Mouse (Mus musculus): ENCODE data around the gene Tubgcp6. TPM values are rescaled to one million over a fixed set of nuclear protein-coding genes. Genes with fewer than 3 reads are reported as not detected.

Gene Tubgcp6
- total RNA-seq (2014; fragmentation: Nextera tagmentation) (23.4 and 29.2 TPM in 2 replicates), total RNA-seq (2017) (12.6 and 20.2 TPM in 2 replicates)

DNA sequence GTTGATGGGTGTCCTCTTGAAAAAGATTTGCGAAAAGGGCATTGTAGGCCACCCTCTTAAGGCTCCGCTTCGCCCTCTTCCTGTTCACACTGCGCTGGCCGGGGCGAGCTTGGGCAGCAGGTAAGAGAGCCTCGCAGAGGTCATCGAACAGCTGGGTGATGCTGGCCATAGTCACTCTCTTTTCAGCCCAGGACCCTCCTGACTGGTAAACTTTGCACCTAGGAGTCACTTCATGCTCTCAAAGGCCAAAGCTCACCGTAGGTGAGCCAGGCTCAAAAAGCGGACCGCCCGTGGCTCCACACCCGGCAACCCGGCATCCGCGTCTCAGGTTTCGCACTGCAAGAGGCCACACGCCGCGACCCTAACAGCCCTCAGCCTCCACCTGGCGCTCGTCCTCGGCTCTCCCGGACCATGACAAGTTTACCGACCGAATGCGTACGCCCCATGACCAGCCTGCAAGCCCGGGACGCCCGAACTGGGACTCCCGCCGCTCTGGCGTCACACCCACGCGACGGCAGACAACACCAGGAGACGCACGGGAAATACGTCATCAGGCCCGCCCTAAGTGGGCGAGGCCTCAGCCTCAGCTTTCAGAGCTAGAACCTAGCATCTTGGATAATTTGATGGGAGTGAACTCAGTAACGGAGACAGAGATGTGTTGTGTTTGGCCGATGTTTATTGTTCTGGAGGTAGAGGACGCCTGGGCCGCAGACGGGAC lies at the start of gene Tubgcp6:
Tubgcp6 (minus strand) TSS at position 464 of the 718 bp plus-strand sequence.
- ATAC-seq (replicated peaks; ENCODE audit: poor library complexity, severe bottlenecking), result peak; percentile 96

GRCm38 (mm10) chr15:89172276-89172935 lies 49.5 kb upstream of the Tubgcp6 start:
- ATAC-seq (replicated peaks; ENCODE audit: poor library complexity, severe bottlenecking), result peak; percentile 45

GRCm38 (mm10) chr15:89171526-89172051 lies 48.7 kb upstream of the Tubgcp6 start:
- peak; percentile 28 for ATAC-seq (replicated peaks; ENCODE audit: poor library complexity, severe bottlenecking)

- ATAC-seq (replicated peaks; ENCODE audit: poor library complexity, severe bottlenecking), result peak; percentile 17; the same call in 1 of the 2 replicates
Observed at GRCm38 (mm10) chr15:89170102-89170501, 47.2 kb upstream of the Tubgcp6 start.

DNA sequence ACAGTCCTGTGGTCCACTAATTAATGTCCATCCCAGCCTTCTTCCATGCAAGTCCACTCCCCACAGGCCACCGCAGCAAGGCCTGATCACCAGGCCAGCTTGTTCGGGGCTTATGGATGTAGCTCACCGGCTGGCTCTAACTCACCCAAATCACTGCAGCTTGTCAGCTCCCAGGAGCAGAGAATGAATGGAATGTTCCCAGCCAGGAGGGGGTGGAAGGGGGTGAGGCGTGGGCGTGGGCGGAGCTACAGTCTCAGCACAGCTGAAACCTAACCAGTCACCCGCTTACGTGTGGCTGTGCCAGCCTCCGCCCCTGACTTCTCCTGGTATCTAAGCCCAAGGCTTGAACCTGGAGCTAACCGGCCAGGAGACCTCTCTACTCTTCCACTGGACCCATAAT lies 46.5 kb upstream of the Tubgcp6 start:
- ATAC-seq (replicated peaks; ENCODE audit: poor library complexity, severe bottlenecking), result no peak

GRCm38 (mm10) chr15:89168922-89169321 lies 46.0 kb upstream of the Tubgcp6 start:
- no peak for ATAC-seq (replicated peaks; ENCODE audit: poor library complexity, severe bottlenecking)

DNA sequence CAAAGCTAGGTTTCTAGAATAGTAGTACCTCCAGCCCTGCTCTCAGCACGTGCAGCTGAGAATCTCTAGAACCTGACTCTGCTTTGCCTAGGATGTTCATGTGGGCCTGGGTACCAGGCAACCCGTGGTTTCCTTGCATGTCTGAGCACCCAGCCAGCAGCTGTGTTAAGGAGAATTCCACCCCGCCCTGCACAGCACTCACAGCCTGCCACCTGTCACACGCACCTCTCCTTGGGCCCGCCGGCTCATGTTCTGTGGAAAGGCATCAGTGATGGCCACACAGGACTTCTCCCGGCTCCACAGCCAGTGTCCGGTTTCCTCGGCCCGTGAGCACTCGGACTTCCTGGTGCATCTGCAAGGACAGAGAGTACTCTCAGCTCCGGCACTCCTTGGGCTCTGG lies 42.6 kb upstream of the Tubgcp6 start:
- no peak for ATAC-seq (replicated peaks; ENCODE audit: poor library complexity, severe bottlenecking)

DNA sequence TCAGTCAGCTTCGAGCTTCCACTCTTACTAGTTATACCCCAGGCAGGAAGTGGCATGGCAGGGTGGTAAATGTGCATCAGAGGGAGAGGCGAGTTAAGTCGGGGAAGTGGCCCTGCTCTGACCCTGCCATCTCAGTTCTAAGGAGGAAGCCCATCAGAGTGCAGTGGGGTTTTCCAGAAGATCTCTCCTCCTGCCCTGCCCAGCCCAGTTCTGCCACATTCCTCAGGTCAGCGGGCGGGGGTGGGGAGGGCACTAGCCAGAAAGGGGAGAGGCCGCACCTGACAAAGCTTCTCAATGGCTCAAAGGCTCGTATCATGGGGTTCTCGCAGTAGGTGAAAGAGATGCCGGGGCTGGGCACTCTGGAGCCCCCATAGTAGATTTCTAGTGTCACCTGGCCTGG lies 38.5 kb upstream of the Tubgcp6 start:
- no peak for ATAC-seq (replicated peaks; ENCODE audit: poor library complexity, severe bottlenecking)

- ATAC-seq (replicated peaks; ENCODE audit: poor library complexity, severe bottlenecking), result no peak
Observed at GRCm38 (mm10) chr15:89158516-89158915, 35.6 kb upstream of the Tubgcp6 start.

- ATAC-seq (replicated peaks; ENCODE audit: poor library complexity, severe bottlenecking), result peak; percentile 88
Observed at GRCm38 (mm10) chr15:89157954-89158353, 35.0 kb upstream of the Tubgcp6 start.

DNA sequence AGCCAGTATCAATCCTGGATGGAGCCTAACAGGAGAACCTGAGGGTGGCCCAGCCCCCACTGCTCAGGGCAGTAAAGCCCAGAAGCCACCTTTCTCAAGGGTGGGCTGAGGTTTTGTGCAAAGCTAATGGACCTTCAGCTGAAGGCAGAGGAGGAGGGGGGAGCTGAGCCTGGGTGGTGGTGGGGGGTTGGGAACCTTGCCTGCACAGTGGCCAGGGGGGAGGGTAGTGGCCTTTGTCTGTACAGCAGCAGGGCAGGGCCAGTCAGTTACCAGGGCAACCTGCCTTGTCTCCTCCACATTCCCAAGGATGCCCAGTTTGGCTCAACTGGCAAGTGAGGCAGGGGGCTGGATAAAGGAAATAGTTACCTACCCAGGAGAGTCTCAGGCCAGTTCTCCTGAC lies 29.4 kb upstream of the Tubgcp6 start:
- no peak for ATAC-seq (replicated peaks; ENCODE audit: poor library complexity, severe bottlenecking)

- ATAC-seq (replicated peaks; ENCODE audit: poor library complexity, severe bottlenecking), result peak; percentile 66
Observed at GRCm38 (mm10) chr15:89150041-89150390, 27.1 kb upstream of the Tubgcp6 start.

DNA sequence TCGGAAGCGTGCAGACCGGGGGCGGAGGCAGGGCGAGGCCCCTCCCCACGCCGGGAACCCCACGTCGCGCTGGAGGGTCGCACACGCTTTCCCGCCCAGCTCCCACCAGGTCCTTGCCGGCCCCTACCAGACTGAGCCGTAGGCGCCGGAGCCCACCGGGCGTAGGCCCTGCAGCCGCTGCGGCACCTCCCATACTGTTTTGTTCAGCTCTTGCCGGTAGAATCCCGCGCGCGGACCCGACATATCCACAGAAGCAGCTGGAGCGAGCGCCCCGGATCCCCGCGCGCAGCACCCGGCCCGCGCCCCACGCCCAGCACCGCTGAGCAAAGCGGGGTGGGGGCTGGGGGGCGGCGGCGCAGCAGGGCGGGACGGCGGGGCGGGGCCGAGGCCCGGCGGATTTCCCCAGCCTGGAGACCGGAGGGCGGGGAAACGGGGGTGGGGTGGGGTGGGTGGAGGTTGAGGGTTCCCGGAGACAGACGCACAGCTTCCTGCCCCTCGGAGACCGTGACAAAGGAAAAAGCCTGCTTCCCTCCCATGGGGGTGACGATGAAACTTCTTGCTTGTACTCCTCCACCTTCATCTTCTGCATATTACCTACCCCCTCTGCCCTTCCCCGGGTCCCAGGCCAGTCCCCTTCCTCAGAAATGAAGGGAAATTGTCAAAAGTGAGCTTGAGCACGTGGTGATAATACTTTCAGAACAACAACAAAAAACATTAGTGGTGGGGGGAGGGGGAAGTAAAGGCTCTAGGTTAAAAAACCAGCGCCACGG lies 26.5 kb upstream of the Tubgcp6 start, which contains the start of gene Mapk11:
Mapk11 (minus strand) TSS at position 358 of the 770 bp plus-strand sequence.
- ATAC-seq (replicated peaks; ENCODE audit: poor library complexity, severe bottlenecking), result peak; percentile 50

DNA sequence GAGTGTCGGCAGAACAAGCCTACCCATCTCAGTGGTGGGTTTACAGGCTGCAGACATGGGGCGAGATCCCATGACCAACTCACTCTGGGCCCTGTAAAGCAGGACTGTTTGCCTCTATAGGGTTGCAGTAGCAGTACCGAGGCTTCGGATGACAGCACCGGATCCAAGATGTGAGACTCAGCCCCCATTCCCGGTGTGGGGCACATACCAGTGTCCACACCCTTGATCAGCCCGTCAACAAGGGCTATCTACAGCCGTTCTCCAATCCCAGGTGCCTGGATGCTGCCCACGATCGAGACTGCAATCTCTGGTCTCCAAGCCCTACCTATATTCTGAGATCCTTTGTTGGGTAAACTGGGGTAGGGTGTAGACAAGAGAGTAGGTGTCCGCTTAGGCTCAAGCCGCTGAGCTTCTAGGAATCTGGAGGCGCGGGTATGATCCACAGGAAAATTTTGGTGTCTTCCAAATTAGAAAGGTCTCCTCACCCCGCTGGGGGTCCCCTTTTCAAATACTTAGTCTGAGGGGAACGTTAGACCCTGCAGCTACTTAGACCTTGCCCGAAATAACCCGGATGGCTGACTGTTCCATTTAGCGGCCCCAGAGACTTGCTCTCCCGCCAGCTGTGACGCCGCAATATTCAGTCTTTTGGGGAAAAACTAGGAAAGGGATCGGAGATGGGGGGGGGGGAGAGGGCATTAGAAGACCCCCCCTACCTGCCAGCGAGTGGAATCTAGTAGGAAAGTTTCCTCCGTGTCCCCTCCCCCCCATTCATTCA lies 25.8 kb upstream of the Tubgcp6 start:
- ATAC-seq (replicated peaks; ENCODE audit: poor library complexity, severe bottlenecking), result no peak

- no peak for ATAC-seq (replicated peaks; ENCODE audit: poor library complexity, severe bottlenecking)
Observed at GRCm38 (mm10) chr15:89147895-89148294, 25.0 kb upstream of the Tubgcp6 start.

DNA sequence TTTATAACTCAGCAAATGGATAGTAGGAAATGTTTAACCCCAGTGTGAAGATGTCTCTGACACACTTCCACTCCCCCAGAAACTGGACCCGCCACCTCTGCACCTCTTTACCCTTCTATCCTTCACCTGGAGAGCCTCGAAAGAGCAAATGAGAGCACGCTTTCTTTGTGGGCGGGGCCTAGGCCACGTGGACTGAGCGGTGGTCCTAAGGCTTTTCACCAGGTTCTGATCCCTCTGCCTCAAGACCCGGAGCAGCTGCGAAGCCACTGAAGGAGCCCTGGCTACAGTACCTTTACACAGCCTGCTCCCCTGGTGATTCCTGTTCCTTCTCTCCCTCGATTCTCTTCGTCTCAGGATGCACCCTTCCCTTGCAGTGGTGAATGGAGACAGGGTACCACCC lies 24.5 kb upstream of the Tubgcp6 start:
- no peak for ATAC-seq (replicated peaks; ENCODE audit: poor library complexity, severe bottlenecking)

GRCm38 (mm10) chr15:89147024-89147423 lies 24.1 kb upstream of the Tubgcp6 start:
- peak; percentile 39 for ATAC-seq (replicated peaks; ENCODE audit: poor library complexity, severe bottlenecking)

DNA sequence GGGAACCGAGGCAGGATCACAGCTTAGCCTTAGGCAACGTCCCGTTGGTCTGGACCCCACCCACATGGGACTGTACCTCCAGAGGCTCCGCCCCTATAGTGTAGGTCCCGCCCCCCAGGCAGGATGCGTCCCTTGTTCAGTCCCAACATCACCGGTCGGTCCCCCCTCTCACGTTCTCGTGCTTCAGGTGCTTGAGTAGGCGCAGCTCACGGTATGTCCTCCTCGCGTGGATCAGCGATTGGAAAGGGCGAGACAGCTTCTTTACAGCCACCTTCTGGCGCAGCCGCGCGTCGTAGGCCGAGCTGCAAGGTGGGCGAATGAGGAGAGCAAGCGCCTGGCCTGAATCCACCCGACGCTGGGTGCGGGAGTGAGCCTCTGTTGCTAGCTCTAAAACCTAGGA lies 23.6 kb upstream of the Tubgcp6 start:
- ATAC-seq (replicated peaks; ENCODE audit: poor library complexity, severe bottlenecking), result peak; percentile 21; the same call in 1 of the 2 replicates

DNA sequence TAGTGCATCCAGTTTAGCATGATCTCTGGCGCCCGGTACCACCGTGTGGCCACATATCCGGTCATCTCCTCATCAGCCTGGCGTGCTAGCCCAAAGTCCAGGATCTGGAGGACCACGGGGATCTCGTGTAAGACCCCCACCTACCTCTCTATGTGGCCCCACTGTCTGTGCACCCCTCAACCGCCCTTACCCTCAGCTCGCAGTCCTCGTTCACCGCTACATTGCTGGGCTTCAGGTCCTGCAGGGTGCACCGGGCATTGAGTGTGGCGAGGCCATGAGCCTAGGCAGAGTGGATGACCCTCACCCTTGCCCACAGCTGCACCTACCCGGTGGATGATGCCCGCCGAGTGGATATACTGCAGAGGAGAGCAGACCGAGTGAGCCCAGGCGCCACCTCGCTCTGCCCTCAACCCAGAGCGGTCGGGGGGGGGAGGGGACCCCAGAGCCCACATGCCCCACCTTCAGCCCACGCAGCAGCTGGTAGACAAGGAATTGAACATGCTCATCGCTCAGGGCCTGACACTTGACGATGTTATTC lies 23.0 kb upstream of the Tubgcp6 start:
- no peak for ATAC-seq (replicated peaks; ENCODE audit: poor library complexity, severe bottlenecking)

- ATAC-seq (replicated peaks; ENCODE audit: poor library complexity, severe bottlenecking), result no peak
Observed at GRCm38 (mm10) chr15:89144965-89145364, 22.1 kb upstream of the Tubgcp6 start.

Data from granulocyte monocyte progenitor cell, adult 5-6 weeks (primary cell).